Mouse (Mus musculus) kidney, postnatal 36 days (tissue): ENCODE data around the gene Kif2c.

ENCODE experiments used
- DNase-seq, 2 experiments: peaks; one replicate each; pipeline ENCODE4 v3.0.0; 2021 to 2022; ENCODE audit warnings: mixed read lengths in 2 of 2

The Kif2c gene

GRCm38 (mm10) chr4:117113237-117113636 lies 69.2 kb downstream of the Kif2c start:
- DNase-seq = no peak

- no peak for DNase-seq
These were observed 71.5 kb downstream of the Kif2c start for GRCm38 (mm10) chr4:117110985-117111384.

GRCm38 (mm10) chr4:117110249-117110648 lies 72.2 kb downstream of the Kif2c start:
- no peak for DNase-seq
